Mouse (Mus musculus): ENCODE measurements around the gene Galnt15. TPM values are rescaled to one million over a fixed set of nuclear protein-coding genes. Genes with fewer than 3 reads are reported as not detected.

The Galnt15 gene
- total and polyA plus RNA-seq, 3 experiments, result not detected

DNA sequence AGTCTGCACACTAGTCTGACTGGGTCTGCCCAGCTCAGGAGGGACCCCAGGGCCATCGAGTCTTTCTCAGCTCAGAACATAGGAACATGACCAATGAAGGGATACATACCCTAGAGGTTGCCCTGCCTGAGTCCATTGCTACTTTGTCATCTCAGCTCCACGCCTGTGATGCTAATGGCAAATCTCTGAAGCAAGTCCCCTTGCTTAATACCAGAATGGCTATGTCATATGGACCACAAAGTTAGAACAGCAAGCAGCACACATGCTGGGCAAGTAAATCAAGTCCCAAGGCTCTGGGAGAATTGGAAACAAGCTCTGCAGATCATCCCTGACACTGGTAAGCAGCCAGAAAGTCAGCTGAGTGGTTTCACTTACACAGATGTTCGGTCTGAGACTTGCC, 70.2 kb downstream of the Galnt15 start:
- H3K4me2 ChIP-seq (ENCODE audit: insufficient read depth, low read depth, poor library complexity, severe bottlenecking), result no peak overlapping the region
- H3K27me3 ChIP-seq (replicated peaks), result no peaks in the 10 kb centered on the region
- H3K27ac ChIP-seq (ENCODE audit: insufficient read depth, low read depth), result no peak overlapping the region
- in situ Hi-C loops (cut with MboI; ENCODE audit: low pct_ligation_motif_present, low pct_unique_long_range_greater_than_20kb, low sequenced_read_pairs) (no loop called here), dilution Hi-C loops (cut with MboI; ENCODE audit: extremely low pct_ligation_motif_present, extremely low pct_unique_long_range_greater_than_20kb, low sequenced_read_pairs) (no loop called here)
- H3K9me3 ChIP-seq (replicated peaks; ENCODE audit: low read length), result peaks cover 19% of the 10 kb centered on the region
- H3K36me3 ChIP-seq (replicated peaks in 1 of 2; ENCODE audit: control insufficient read depth in 1 of 2, insufficient read depth in 1 of 2, low read length in 1 of 2), result peaks cover 67 to 95% of the 10 kb centered on the region in 2 experiments
- TF ChIP-seq JUND (conservative IDR thresholded peaks at IDR 0.05; ENCODE audit: low read depth, low read length) (no peak), EP300 (IDR thresholded peaks at IDR 0.05; ENCODE audit: low read length) (no peak), ZC3H11A (IDR thresholded peaks at IDR 0.05; ENCODE audit: low read depth, low read length) (no peak), CTCF (conservative IDR thresholded peaks at IDR 0.05 in 1 of 2, IDR thresholded peaks at IDR 0.05 in 1 of 2; ENCODE audit: low read depth in 2 of 2, low read length in 2 of 2) (no peak), E2F4 (IDR thresholded peaks at IDR 0.05; ENCODE audit: insufficient replicate concordance, low read depth, low read length) (no peak), MAFK (IDR thresholded peaks at IDR 0.05; ENCODE audit: insufficient replicate concordance, low read length) (no peak), USF2 (conservative IDR thresholded peaks at IDR 0.05; ENCODE audit: low read depth, low read length) (no peak), CHD2 (IDR thresholded peaks at IDR 0.05; ENCODE audit: low read length) (no peak), RCOR1 (conservative IDR thresholded peaks at IDR 0.05; ENCODE audit: low read depth, low read length) (no peak), MAX (IDR thresholded peaks at IDR 0.05; ENCODE audit: low read length) (no peak), NELFE (IDR thresholded peaks at IDR 0.05; ENCODE audit: low read depth, low read length) (no peak), MYC (IDR thresholded peaks at IDR 0.05; ENCODE audit: low read depth, low read length) (no peak), TCF12 (IDR thresholded peaks at IDR 0.05; ENCODE audit: low read depth, low read length) (no peak)
- no peaks in the 10 kb centered on the region for H3K79me2 ChIP-seq (replicated peaks; ENCODE audit: control insufficient read depth, extremely low read depth, insufficient read depth, poor library complexity, severe bottlenecking)
- no peak overlapping the region for H3K9ac ChIP-seq (ENCODE audit: insufficient read depth, low read depth)
- DNase-seq (ENCODE audit: extremely low read depth), result no peak
- H3K4me3 ChIP-seq (replicated peaks in 1 of 3; ENCODE audit: low read depth in 2 of 3, low read length in 2 of 3, poor library complexity in 1 of 3), result no peak overlapping the region
- peaks cover 0 to 18% of the 10 kb centered on the region in 2 experiments; a peak in 1 of 4 replicates for H3K4me1 ChIP-seq (ENCODE audit: control insufficient read depth in 1 of 2, insufficient read depth in 2 of 2)

GRCm38 (mm10) chr14:32103556-32103955, 74.8 kb downstream of the Galnt15 start:
- H3K79me2 ChIP-seq (replicated peaks; ENCODE audit: control insufficient read depth, extremely low read depth, insufficient read depth, poor library complexity, severe bottlenecking), result no peaks in the 10 kb centered on the region
- peaks cover 32 to 59% of the 10 kb centered on the region in 2 experiments for H3K36me3 ChIP-seq (replicated peaks in 1 of 2; ENCODE audit: control insufficient read depth in 1 of 2, insufficient read depth in 1 of 2, low read length in 1 of 2)
- no peak for DNase-seq (ENCODE audit: extremely low read depth)
- H3K27ac ChIP-seq (ENCODE audit: insufficient read depth, low read depth), result no peak overlapping the region
- no peak overlapping the region for H3K4me3 ChIP-seq (replicated peaks in 1 of 3; ENCODE audit: low read depth in 2 of 3, low read length in 2 of 3, poor library complexity in 1 of 3)
- no peak overlapping the region for H3K9ac ChIP-seq (ENCODE audit: insufficient read depth, low read depth)
- no peaks in the 10 kb centered on the region for H3K27me3 ChIP-seq (replicated peaks)
- dilution Hi-C loops (cut with MboI; ENCODE audit: extremely low pct_ligation_motif_present, extremely low pct_unique_long_range_greater_than_20kb, low sequenced_read_pairs) (no loop called here), in situ Hi-C loops (cut with MboI; ENCODE audit: low pct_ligation_motif_present, low pct_unique_long_range_greater_than_20kb, low sequenced_read_pairs) (no loop called here)
- H3K4me1 ChIP-seq (ENCODE audit: control insufficient read depth in 1 of 2, insufficient read depth in 2 of 2), result peaks cover 0 to 9% of the 10 kb centered on the region in 2 experiments; a peak in 2 of 4 replicates
- H3K9me3 ChIP-seq (replicated peaks; ENCODE audit: low read length), result peaks cover 19% of the 10 kb centered on the region
- H3K4me2 ChIP-seq (ENCODE audit: insufficient read depth, low read depth, poor library complexity, severe bottlenecking), result no peak overlapping the region
- TF ChIP-seq GABPA (IDR thresholded peaks at IDR 0.05; ENCODE audit: insufficient replicate concordance, low read depth, low read length) (no peak), ZMIZ1 (IDR thresholded peaks at IDR 0.05; ENCODE audit: low read depth, low read length) (no peak), UBTF (IDR thresholded peaks at IDR 0.05; ENCODE audit: low read depth, low read length) (no peak), E2F4 (IDR thresholded peaks at IDR 0.05; ENCODE audit: insufficient replicate concordance, low read depth, low read length) (no peak), HCFC1 (IDR thresholded peaks at IDR 0.05; ENCODE audit: low read depth, low read length) (no peak), MAFK (IDR thresholded peaks at IDR 0.05; ENCODE audit: insufficient replicate concordance, low read length) (no peak), USF1 (IDR thresholded peaks at IDR 0.05; ENCODE audit: low read depth, low read length) (no peak)
